Mouse (Mus musculus): ENCODE measurements around the gene Hyou1.
"Not testable (repeated sequence)": the region's sequence is repeated elsewhere in the genome, so short reads cannot be mapped to it uniquely, and the experiment has no call there.

Gene Hyou1

DNA sequence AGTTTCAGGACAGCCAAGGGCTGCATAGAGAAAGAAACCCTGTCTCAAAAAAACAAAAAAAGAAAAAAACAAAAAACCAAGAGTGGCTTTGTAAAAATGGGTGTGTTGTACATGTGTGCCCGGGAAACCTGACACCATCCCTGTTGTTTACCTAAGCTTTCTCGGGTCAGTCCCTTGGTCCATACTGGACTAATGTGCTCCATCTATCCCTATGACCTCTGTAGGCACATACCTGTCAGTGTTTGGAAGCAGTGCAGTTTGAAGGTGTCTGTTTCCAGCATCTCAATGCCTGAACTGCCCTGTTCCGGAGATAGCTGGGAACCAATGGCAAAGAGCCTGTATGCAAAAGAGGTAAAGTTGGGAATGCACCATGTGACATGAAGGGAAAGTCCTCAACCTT, 25.7 kb downstream of the Hyou1 start:
- DNase-seq (ENCODE audit: low read depth, low spot score): no peak

DNA sequence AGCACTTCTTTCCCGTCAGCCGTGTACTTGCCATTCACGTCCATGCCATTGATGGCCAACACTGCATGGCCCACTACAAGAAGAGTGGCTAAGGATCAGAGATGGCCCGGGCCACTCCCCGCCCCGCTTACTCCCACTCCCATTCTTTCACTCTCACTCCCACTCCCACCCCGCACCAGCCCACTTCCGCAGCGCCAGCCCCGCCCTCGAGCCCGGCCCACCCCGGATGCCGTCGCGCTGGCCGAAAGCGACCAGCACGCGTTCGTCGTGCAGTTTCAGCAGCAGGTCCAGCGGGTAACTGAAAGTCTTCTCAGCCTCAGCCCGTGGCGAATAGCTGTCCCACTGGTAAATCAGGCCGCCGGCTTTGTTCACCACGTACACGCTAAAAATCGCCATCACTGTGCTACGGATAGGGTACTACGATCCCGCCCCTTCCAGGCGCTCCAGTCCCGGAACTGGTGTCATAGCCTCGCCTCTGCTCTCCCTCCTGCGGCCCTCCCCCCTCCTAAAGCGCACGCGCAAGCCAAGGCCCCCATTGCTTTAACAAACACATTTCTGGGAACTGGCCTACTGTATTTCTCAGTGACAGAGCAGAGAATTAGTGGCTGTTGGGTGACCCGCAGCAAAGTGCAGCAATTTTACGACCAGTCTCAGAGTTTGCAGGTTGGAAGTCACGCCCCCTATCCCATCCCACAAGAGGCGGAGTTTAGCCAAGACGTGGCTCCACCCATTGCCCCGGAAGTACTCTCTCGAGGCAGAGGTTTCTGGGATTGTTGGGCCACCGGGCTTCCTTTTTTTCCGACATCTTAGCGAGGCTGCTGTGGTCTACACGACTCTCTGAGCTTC, 27.8 kb downstream of the Hyou1 start, which contains the start of the genes Rps25 and Trappc4:
TSS of gene Rps25 (plus strand) at position 234 of the 846 bp plus-strand sequence.
TSS of gene Trappc4 (minus strand) at position 695 of the 846 bp plus-strand sequence.
- peak; percentile 95 for DNase-seq (ENCODE audit: low read depth, low spot score)

DNA sequence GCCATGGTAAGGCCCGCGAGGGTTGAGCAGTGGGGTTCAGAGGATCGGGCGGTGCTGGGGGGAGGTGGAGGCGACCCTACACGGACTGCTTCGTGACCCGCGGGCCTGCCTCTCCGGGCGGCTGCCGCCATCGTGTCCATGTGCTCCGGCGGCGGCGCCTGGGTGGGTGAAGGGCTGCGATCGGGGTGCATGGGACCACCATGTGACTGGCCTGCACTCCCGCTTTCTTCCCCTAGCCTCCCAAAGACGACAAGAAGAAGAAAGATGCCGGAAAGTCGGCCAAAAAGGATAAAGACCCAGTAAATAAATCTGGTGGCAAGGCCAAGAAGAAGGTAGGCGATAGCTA, 28.4 kb downstream of the Hyou1 start:
- no peak for DNase-seq (ENCODE audit: low read depth, low spot score)

DNA sequence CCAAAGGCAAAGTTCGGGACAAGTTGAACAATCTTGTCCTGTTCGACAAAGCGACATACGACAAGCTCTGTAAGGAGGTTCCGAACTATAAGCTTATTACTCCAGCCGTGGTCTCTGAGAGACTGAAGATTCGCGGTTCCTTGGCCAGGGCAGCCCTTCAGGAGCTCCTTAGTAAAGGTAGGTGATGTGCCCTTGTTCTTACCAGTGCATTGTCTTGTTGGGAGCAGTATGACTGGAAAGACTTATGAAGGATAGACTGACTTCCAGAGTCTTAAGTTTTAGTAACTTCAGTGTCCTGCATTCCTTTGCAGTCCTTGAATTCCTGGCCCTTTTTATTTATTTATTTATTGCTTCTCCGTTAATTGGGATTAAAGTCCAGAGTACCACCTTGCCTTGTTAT, 29.4 kb downstream of the Hyou1 start:
- not testable (repeated sequence) for DNase-seq (ENCODE audit: low read depth, low spot score)

DNA sequence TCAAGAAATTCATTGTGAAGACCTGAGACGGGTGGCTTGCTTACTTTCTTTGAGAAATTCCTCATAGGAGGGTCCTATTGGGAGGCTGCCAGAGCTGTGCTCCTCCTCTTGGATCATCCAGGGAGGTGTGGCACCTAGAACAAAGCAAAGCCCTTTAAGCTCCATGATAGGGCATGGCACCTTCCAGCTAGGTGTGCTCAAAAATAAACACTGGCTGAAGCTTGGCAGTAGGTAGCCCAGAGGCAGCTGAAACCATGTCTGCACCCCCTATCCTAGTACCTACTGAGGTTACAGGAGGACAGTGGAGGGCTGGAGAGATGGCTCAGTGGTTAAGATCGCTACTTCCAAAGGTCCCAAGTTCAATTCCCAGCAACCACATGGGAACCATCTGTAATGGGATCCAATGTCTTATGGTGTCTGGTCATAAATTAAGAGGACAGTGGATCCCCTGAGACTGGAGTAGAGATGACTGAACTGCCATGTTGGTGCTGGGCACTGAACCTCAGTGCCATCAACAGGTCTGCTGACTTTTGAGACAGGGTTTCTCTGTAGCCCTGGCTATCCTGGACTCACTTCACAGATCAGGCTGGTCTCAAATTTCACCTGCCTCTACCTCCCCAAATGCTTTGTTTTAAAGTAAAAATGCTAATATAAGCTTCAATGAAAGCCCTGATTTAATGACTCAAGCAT, 31.5 kb downstream of the Hyou1 start:
- DNase-seq (ENCODE audit: low read depth, low spot score): no peak

DNA sequence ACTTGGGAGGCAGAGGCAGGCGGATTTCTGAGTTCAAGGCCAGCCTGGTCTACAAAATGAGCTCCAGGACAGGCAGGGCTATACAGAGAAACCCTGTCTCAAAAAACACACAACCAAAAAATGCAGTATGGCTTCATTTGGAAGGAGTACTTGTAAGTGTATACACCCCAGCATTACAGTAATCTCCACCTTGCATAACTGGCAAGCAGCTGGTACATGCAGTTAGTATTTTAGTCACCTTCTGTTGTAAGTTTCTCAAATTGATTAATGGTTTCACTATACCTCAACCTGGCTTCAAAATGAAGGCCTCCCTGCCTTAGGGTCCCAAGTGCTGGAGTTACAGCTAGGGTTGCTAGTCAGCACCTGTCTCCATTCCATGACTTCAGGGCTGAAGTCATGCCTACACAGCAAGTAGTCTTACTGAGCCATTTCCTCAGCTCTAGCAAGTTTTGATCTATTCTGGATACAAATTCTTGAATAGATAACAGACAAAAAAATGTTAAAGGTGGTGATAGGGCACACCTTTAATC, 32.4 kb downstream of the Hyou1 start:
- DNase-seq (ENCODE audit: low read depth, low spot score): no peak

DNA sequence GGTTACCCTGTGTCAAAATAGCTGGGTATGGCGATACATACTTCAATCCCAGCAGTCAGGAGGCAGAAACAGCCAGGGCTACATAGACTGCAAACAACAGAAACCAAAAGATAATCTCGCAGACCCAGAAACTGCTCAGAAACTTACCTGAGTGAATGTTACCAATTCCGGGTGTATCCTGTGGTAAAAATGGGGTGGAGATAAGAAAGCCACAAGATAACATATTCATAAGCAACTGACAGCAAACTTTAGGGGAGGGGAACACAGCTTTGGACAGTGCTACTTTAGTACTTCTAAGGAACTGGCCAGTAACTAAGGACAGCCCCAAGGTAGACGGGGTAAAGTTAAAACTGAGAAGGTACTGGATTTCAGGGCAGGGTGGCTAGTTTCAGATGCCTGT, 33.0 kb downstream of the Hyou1 start:
- no peak for DNase-seq (ENCODE audit: low read depth, low spot score)

DNA sequence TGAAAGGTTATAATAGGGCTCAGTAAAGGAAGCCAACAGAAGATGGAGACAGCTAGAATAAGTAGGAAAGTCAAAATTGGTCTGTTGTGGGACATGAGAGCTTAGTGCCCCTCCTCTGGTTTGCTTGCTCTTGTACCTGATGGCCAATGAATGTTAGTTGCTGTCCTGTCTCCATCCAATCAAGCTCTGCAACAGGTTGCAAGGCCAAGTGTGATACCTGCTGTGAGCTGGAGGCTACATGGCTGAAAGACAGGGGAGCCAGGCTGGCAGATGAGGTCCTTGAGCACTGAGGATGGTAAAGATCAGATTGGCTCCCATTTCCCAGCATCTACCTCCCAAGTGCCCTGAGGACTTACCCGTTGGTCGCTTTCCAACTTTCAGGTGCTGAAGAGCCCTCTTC, 33.5 kb downstream of the Hyou1 start:
- no peak for DNase-seq (ENCODE audit: low read depth, low spot score)

DNA sequence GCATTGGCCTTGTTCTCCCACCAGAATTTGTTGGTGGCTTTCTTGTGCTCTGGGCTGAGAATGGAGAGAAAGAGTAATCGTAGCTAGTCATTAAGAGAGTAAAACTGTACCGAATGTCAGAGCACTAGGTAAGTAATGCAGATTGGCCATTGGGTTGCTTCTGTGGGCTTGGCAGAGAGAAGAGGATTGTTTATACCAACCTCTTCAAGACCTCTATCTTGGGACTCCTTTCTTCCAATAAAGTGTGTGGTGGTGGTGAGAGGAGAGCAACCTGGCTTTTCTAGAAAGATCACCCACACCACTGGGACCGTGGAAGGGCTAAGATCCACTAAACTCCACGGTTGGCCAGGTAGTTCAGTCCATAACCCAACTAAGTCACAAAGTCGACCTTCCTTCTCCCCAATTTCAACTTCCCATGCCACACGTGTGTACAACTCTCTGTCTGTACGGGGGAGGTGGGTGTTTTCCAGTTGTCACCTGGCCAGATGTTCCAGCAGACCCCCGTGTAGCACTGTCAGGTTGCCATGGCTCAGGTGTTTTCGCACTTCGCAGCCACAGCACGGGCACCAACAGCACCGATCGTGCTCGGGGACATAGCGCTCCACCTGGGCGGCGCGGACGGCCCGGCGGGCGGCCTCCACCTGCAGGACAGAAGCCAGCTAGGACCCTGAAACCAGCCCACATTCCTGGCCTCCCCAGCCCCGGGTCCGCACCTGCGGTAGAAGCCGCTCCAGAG, 38.0 kb downstream of the Hyou1 start:
- DNase-seq (ENCODE audit: low read depth, low spot score): no peak

DNA sequence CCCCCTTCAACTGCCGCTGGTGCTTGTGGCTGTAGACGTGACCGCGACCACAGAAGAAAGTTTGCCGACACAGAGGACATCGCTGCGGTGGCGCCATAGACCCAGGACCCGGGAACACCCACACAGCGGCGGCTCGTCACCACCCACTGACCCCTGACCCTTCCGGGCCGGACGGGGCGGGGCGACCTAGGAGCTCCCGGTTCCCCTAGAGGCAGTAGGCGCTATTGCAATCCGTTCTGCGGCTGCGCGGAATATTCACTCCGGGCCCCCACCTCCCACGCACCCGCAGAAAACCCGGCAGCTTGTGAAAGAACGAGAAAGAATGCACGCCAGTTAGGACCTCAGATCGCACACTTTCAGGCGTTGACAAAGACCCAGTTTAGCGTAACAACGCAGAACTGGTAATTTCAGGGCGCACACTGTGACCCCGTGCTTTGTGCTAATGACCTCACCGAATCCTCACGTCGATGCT, 38.6 kb downstream of the Hyou1 start:
- DNase-seq (ENCODE audit: low read depth, low spot score): peak; percentile 95

DNA sequence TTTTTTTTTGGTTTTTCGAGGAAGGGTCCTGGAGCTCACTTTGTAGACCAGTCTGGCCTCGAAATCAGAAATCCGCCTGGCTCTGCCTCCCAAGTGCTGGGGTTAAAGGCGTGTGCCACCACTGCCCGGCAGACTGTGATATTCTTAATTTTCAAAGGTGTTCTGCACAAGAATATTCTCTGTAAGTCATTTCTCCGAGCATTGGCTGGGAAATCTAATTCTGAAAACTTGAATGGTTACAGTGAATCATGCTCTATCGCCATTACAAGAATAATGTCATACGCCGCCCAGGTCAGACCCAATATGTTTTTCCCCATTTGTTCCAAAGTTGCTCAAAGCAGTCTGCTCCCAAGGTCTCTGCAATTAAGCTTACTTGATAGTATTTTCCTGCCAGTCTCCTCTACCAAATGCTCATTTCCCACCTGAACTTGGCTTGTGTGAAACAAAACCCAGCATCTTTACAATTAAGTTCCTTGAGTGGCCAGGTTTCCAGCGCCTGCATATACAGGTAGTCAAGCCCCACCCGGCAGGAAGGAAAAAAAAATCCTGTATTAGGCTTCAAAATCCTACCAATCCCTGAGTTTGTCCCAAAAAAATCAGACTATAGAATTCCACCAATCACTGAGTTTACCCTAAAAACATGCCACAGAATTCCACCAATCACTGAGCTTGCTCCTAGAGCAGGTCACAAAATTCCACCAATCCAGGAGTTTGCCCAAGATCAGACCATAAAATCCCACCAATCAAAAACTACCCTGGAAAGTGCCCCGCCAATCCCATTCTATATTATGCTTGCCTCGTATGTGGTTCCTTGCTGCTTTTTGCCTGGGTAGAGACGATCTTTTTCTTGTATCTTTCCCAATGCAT, 39.5 kb downstream of the Hyou1 start, which contains the start of gene Ccdc84:
TSS of gene Ccdc84 (minus strand) at position 51 of the 867 bp plus-strand sequence.
- DNase-seq (ENCODE audit: low read depth, low spot score): no peak

DNA sequence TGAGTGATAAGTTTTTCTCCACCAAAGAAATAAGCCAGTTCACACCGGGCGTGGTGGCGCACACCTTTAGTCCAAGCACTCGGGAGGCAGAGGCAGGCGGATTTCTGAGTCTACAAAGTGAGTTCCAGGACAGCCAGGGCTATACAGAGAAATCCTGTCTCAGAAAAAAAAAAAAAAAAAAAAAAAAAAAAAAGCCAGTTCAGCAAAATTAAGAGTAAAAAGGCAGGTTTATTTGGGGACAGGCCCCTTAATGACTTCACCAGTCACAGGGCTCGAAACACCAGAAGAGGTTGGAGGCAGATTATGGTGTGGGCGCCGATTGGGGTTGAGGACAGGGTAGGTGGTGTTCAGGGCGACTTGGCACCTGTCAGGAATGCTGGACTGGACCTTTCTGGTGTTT, 40.4 kb downstream of the Hyou1 start:
- DNase-seq (ENCODE audit: low read depth, low spot score): not testable (repeated sequence)

DNA sequence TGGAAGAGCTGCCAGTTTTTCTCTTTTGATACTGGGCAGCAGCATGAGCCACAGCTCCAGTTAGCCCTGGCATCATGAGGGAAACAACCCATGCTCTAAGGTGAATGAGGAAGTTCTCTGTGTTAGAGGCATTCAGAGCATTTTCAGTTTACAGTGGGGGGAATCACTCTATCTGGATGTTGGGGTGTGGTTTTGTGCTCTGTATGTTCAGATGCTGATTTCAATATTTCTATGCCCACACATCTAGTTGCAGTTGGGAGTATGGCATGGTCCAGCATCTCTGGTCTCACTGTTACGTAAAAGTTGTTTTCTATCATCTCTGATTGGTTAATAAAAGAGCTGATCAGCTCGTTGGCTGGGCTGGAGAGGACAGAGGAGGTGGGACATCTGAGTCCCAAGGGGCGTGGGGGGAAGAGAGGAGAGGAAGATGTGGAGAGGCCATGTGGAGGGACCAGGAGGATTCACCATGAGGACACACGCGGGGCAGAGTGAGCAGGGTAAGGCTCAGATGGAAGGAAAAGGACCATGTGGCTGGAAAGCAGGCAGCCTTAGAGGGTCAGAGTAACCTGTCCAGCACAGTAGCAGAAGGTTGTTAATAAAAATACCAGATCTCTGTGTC, 41.1 kb downstream of the Hyou1 start:
- no peak for DNase-seq (ENCODE audit: low read depth, low spot score)

DNA sequence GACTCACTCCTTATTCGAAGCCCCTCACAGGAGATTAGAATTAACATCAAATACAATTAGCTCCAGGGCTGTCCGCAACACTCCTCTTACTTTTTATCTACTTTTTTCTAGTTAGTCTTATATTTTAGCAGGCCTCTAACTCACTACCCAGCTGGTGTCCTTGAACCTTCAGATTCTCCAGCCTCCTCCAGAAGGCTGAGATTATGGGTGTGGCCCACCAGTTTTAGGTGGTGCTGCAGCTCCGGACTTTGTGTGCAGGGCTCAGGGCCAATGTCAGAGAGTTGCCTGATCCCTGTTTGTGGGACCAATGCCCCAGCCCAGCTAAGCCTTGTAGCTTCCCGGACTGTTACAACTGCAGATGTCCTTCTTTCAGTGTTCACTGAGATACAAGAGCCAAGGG, 44.3 kb downstream of the Hyou1 start:
- no peak for DNase-seq (ENCODE audit: low read depth, low spot score)

DNA sequence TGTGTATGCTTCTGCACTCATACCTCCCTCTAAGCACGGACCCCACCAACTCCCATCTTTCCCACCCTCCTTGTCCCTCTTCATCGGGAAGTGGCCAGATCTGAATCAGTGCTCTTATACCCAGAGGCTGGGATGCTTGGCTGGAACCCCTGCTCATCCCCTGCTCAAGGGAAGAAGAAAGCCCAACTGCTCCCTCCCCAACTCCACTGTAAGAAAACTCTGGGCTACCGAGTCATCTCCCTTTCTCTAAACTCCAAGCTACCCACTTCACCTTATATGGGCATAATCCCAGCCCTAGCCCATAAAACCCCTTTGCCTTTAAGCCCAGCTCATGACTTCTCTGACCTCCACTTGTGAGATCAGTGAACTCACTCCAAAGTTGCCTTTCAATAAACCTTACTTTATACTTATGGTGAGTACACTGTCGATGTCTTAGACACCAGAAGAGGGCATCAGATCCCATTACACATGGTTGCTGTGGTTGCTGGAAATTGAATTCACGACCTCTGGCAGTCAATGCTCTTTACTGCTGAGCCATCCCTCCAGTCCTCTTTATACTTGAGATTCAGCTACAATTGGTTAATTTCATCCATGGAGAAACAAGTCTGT, 53.4 kb downstream of the Hyou1 start:
- DNase-seq (ENCODE audit: low read depth, low spot score): no peak

DNA sequence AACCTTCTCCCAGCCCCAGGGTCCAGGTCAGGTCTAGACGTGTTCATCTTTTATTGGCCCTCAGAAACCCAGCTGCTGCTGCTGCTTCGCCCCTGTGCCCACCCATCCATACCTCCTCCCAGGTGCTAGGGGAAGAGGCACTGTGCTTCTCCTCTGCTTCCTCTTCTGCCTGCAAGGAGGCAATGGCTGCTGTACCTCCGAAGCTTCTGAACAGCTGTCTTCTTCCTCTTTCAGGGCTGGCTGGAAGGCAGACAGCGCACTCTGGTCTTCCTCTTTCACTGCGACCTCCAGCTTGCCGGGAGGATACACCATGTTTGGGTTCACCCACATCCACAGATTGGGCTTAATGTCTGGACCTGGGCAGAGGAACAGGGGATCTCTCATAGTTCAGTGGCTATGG, 56.5 kb downstream of the Hyou1 start:
- no peak for DNase-seq (ENCODE audit: low read depth, low spot score)

DNA sequence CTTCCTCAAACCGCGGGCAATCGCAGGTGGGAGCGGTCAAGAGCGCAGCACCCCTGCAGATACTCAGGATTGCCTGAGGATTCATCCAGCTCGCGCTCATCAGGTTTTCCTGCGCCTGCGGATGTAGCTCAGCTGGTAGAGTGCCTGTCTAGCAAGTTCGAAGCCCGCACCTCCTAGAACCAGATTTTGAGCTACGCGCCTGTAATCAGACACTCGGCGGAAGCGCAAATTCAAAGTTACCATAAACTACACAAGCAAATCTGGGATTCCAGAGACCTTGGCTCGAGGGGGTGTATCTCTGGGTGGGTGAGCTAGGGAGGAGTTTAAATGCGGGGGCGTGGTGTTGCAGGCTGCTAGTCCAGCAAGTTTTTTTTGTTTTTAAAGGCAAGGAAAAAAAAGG, 61.7 kb downstream of the Hyou1 start, which contains the start of gene Foxr1:
TSS of gene Foxr1 (minus strand) at position 176 of the 400 bp plus-strand sequence.
- DNase-seq (ENCODE audit: low read depth, low spot score): no peak

Data from CD4-positive, CD25-positive, alpha-beta regulatory T cell, adult 2 months (primary cell).